Mouse (Mus musculus): Measurements from ENCODE around the gene Ppfia4.

Ppfia4 gene

GRCm38 (mm10) chr1:134297265-134297664 lies 35.5 kb downstream of the Ppfia4 start:
- no peak for DNase-seq

DNA sequence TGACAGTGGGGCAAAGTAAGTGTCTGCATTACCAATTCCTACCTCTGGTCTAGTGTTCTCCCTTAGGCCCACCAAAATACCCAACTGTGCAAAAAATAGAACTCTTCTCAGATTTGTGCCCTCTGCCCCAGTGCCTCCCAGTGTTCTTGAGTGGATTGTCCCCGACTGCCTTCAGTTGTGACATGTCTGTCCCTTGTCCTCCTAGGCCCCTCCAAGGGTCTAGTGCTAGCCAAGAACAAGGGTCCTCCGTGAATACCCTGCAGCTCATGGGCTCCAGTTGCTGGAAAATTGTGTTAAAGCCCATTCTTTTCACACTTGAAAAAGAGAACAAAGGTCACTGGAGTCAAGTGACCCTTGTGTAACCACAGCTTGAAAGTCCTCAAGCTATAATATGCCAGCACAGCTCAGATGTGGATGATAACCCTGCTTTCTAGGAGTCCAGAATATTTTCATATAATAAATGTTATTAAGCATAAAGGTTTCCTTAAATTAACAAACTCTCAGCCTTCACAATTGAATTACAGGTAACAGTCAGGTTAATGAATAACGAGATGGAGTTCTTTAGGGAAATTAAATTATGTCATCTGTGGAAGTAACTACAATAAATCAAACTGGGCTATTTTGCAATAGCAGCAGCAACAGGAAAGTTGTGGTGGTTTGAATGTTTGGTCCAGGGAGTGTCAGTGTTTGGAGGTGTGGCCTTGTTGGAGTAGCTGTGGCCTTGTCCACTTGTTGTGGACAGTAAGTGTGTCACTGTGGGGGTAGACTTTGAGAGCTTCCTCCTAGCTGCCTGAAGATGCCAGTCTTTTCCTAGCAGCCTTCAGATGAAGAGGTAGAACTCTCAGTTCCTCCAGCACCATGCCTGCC lies 38.8 kb downstream of the Ppfia4 start:
- DNase-seq = no peak

- DNase-seq = no peak
Measured at GRCm38 (mm10) chr1:134293276-134293675, 39.5 kb downstream of the Ppfia4 start.

DNA sequence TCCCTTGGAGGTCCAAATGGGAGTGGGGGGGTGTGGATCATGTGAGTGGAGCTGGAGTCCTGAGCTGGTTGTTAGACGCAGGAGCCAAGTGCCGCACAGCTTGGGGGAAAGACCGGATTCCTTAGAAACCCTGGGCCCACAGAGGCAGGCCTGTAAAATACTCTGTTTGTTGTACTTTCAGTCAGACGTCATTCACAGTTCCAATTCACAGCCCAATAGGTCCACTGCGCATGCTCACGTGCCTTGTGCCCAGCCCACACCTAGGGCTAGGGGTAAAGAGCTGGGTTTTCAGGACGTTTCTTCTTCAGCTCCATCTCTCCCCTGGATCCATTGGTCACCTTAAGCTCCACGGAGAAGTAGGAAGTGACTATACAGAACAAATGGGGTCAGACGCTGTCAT lies 40.1 kb downstream of the Ppfia4 start:
- DNase-seq = no peak

DNA sequence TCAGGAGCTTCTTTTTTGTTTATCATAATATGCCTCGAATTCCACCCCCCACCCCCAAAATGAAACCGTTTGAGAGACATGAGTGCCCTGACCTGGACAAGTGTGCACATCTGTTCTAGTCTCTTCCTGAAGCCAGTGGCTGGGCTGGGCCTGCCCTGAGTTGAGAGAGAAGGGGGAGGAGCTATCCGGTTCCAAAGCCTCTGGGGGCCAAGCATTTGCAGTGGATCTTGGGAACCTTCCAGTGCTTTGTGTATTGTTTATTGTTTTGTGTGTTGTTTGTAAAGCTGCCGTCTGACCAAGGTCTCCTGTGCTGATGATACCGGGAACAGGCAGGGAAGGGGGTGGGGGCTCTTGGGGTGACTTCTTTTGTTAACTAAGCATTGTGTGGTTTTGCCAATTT lies 40.7 kb downstream of the Ppfia4 start:
- DNase-seq = no peak

GRCm38 (mm10) chr1:134291555-134291954 lies 41.2 kb downstream of the Ppfia4 start:
- no peak for DNase-seq

DNA sequence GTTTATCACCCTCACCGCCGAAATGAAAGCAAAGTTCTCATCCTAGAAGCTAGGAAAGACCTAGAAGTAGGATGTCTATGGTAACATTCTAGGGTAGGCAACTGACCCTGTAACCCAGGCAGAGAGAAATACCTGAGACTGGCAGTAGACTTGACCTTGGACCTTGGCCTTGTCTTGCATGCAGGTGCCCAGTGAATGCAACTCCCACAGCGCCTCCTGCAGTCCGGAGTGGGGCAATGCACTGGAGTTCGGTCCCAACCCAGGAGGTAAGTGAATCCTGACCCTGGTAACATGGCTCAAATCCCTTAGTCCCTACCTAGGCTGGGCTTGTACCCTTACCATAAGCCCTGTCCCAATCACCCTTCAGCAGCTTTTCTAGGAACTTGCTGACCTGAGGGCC lies 41.8 kb downstream of the Ppfia4 start:
- peak; percentile 8 for DNase-seq

- no peak for DNase-seq
Measured at GRCm38 (mm10) chr1:134290300-134290699, 42.4 kb downstream of the Ppfia4 start.

- no peak for DNase-seq
Measured at GRCm38 (mm10) chr1:134289598-134290099, 43.1 kb downstream of the Ppfia4 start, which contains the start of gene Myog. Gene Myog (plus strand): TSS chr1:134289989.

DNA sequence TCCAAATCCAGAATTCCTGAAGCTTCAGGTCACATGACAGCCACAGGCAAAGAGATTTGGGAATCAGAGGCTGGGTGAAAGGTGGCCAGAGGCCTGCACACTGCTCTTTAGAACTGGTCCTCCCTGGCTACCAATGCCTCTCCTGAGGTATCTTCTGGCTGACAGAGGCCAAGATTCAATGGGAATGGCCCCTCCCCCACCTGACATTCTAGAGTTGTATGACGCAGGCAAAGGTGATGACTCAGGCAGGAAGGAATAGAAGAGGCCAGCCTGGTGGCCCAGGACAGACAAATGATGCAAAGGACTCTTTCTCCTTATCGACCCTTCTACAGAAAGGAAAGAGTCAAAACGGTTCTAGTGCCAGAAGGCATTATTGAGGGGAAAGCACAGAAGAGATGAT lies 44.5 kb downstream of the Ppfia4 start:
- DNase-seq = no peak

- DNase-seq = no peak
Measured at GRCm38 (mm10) chr1:134285458-134286120, 47.1 kb downstream of the Ppfia4 start.

DNA sequence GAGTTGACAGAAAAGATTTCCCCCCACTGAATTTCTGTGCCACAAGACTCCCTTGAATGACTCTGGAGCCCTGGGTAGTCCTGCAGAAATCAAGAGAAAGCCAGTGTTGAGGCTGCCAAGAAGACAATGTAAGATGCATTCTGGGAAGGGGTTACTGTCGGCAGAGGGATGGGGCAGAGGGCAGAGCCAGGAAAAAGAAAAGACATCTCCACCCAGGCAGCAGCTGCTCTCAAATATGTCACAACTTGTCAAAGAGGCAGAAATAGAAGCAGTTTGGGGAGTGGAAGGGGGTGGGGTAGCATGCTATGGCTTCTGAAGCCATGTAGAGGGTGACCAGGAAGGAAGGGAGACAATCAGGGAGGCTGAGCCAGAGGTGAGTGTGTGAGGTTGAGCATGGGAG lies 49.6 kb downstream of the Ppfia4 start:
- DNase-seq = no peak

- DNase-seq = no peak
Measured at GRCm38 (mm10) chr1:134282342-134282741, 50.4 kb downstream of the Ppfia4 start.

GRCm38 (mm10) chr1:134281563-134281962 lies 51.2 kb downstream of the Ppfia4 start:
- no peak for DNase-seq

- no peak for DNase-seq
Measured at GRCm38 (mm10) chr1:134280174-134280573, 52.6 kb downstream of the Ppfia4 start.

DNA sequence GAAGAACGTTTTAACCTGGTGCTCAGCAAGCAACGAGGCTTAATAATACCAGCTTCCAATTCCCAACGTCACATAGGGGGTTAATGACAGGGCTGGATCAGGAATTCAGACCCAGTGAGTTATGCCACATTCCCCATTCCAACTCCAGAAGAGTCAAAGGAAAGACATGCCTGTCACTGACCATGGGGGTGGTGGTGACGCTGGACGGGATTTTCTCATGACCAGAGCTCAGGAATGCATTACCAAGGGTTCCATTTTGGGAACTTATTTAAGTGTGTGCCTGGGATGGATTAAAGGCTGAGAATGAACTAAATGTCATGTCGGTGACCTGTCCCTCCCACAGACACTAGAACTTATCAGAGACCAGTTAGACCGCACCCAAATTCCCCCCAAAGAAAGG lies 55.9 kb downstream of the Ppfia4 start:
- DNase-seq = no peak

DNA sequence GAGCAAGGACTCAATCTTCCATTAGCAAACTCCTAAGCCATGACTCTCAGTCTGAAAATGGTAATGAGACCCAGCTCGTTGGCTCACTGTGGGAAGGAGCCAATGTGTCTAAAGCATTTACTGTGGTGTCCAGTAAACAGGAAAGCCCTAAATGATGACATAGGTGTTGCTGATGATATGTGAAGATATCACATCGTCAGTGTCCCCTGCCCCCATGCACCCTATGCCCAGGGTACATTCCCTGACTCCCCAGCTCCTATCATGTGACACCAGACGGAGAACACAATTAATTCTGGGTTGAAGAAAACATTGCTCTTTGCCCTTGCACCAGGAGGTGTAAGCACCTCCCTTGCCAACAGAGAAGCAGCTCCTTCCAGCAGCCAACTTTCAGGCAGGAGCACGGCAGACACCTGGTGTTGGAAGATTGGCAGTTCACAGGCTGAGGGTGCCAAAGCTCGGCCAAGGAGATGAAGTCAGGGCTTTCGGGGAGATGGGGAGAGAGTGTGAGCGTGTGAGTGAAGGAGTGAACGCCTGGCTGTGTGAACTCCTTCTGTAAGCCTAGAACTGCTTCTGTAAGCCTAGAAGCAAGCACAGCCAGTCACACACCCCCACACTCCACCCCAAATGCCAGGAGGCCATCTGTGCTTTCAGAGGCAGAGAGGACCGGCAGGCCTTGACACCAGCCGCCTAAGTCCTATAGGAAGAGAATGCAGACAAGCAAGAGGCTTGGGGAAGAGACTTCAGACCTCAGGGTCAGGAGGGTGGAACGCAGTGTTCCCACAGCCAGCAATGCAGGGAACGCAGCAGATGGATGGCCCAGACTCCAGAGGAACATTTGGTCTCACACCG lies 56.9 kb downstream of the Ppfia4 start:
- peak; percentile 71 for DNase-seq

DNA sequence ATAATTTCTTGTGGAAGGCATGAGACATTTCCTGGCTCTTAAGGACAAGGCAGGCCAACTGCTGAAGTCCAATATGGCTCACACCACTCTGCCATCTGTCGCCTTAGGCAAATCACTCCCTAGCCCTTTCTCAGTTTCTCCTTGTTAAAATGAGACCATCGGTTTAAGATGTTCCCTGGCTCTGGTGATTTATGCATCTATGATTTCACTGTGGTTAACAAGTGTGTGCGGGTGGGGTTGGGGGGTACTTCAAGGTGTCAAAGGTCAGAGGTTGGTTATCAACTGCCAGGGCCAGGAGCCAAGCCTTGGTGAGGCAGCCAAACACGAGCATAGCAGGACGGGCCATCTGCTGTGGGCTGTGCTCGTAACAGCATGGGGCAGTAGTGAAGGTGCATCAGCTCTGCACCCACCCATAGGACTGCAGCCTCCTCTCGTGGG lies 58.2 kb downstream of the Ppfia4 start:
- DNase-seq = no peak

- DNase-seq = no peak
Measured at GRCm38 (mm10) chr1:134273493-134274395, 59.0 kb downstream of the Ppfia4 start.

- no peak for DNase-seq
Measured at GRCm38 (mm10) chr1:134272754-134273250, 59.9 kb downstream of the Ppfia4 start.

GRCm38 (mm10) chr1:134270026-134270425 lies 62.7 kb downstream of the Ppfia4 start:
- DNase-seq = no peak

GRCm38 (mm10) chr1:134265797-134266196 lies 66.9 kb downstream of the Ppfia4 start:
- DNase-seq = no peak
